Mouse (Mus musculus): ENCODE data around the gene Zfp146. TPM values are rescaled to one million over a fixed set of nuclear protein-coding genes. Genes with fewer than 3 reads are reported as not detected.
"Not testable (repeated sequence)": the region's sequence is repeated elsewhere in the genome, so short reads cannot be mapped to it uniquely, and the experiment has no call there.

Gene Zfp146
- polyA plus RNA-seq, 1 experiment from 2014 or later: 21.1 TPM

DNA sequence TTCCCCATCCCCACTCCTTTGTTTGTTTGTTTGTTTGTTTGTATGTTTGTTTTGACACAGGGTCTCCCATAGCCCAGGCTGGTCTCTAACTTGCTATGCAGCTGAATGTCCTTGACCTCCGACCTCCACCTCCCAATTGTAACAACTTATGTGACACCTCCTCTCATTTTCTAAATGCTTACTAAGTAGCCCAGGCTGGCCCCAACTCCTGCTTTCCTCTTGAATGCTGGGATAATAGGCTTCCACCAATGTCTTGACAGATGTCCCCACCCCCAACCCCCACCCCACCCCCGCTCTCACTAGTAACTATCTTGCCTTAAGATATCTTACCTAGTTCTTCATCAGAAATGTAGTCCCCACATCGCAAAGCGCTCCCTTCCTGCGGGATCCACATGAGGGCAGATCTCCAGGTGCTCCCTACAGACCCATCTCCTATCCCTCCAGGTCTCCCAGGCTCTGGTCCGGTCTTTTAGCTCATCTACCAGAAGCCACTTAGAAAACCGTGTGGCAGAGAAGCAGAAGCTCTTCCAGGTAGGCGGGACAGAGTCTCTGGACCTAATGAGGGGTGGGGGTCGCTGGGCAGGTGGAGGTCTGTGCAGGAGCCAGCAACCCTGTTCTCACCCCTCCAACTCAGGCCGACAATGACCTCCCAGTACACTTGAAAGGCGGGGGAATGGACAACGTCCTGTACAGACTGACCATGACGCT lies 15.2 kb upstream of the Zfp146 start:
- H3K4me1 ChIP-seq: peaks cover 13% of the 10 kb centered on the region
- DNase-seq (ENCODE audit: extremely low spot score, low spot score): no peak
- no peaks in the 10 kb centered on the region for H3K27me3 ChIP-seq (ENCODE audit: poor library complexity, severe bottlenecking)
- H3K9me3 ChIP-seq: no peaks in the 10 kb centered on the region
- H3K4me3 ChIP-seq: no peak overlapping the region; the same call in 1 of the 2 replicates
- no peak overlapping the region for H3K27ac ChIP-seq
- peaks cover 46% of the 10 kb centered on the region for H3K36me3 ChIP-seq (replicated peaks)
- 78% methylated on average over 13 of the region's 13 CpGs for WGBS

GRCm38 (mm10) chr7:30183879-30184289 lies 14.3 kb upstream of the Zfp146 start, which contains the start of gene Cox7a1:
Cox7a1 (plus strand) TSS chr7:30184144.
- Histone ChIP-seq H3K9me3 (no peaks in the 10 kb centered on the region), H3K36me3 (replicated peaks) (peaks cover 40% of the 10 kb centered on the region), H3K4me3 (peak within 1 kb of the TSS; percentile 40), H3K27me3 (ENCODE audit: poor library complexity, severe bottlenecking) (no peaks in the 10 kb centered on the region), H3K27ac (peak within 1 kb of the TSS; percentile 16; the same call in 1 of the 2 replicates), H3K4me1 (peaks cover 13% of the 10 kb centered on the region)
- under 1% methylated on average over 11 of the region's 11 CpGs for WGBS
- peak; percentile 78 for DNase-seq (ENCODE audit: extremely low spot score, low spot score)

DNA sequence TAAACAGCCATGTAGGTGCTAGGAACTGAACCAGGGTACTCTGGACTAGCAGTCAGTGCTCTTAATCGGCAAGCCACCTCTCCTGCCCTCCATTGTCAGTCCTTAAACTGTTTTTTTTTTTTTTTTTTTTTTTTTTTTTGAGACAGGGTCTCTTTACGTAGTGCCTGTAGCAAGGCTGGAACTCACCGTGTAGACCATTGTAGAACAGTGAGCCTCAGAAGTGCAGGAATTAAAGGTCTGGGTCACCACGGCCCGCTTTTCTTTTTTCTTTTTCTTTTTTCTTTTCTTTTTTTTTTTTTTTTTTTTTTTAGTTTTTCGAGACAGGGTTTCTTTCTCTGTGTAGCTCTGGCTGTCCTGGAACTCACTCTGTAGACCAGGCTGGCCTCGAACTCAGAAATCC lies 13.6 kb upstream of the Zfp146 start:
- H3K36me3 ChIP-seq (replicated peaks): peaks cover 40% of the 10 kb centered on the region
- 72% methylated on average over 7 of the region's 7 CpGs for WGBS

GRCm38 (mm10) chr7:30181929-30182328 lies 12.4 kb upstream of the Zfp146 start:
- not testable (repeated sequence) for H3K27ac ChIP-seq; DNase-seq (ENCODE audit: extremely low spot score, low spot score); H3K9me3 ChIP-seq; H3K4me3 ChIP-seq; H3K27me3 ChIP-seq (ENCODE audit: poor library complexity, severe bottlenecking)
- 94% methylated on average over 10 of the region's 10 CpGs for WGBS
- Histone ChIP-seq H3K4me1 (peaks cover 13% of the 10 kb centered on the region), H3K36me3 (replicated peaks) (peaks cover 38% of the 10 kb centered on the region)

More for the DNA sequence above, 13.6 kb upstream of the Zfp146 start:
- H3K4me1 ChIP-seq: peaks cover 13% of the 10 kb centered on the region
- H3K27ac ChIP-seq; H3K27me3 ChIP-seq (ENCODE audit: poor library complexity, severe bottlenecking); H3K9me3 ChIP-seq; H3K4me3 ChIP-seq; DNase-seq (ENCODE audit: extremely low spot score, low spot score): not testable (repeated sequence)

DNA sequence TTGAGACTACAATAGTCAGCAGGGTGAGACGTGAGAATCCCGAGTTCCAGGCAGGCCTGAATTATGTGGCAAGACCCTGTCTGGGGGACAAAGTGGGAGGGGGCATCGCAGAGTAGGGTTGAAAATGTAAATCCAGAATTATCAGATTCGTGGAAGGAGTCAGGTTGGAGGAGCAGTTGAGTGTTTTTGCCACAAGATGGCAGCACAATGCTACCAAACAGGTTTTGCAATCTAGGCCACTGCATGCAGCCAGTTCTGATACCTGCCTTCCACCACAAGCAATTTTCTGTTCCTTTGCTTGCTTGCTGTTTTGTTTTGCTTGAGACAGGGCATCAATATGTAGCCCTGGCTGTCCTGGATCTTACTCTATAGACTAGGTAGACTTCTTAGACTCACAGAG lies 11.8 kb upstream of the Zfp146 start:
- H3K27ac ChIP-seq: no peak overlapping the region
- H3K4me1 ChIP-seq: peaks cover 13% of the 10 kb centered on the region
- H3K9me3 ChIP-seq: no peaks in the 10 kb centered on the region
- WGBS: 5% methylated on average over 4 of the region's 4 CpGs
- H3K4me3 ChIP-seq: no peak overlapping the region
- H3K36me3 ChIP-seq (replicated peaks): peaks cover 38% of the 10 kb centered on the region
- DNase-seq (ENCODE audit: extremely low spot score, low spot score): peak; percentile 71
- no peaks in the 10 kb centered on the region for H3K27me3 ChIP-seq (ENCODE audit: poor library complexity, severe bottlenecking)

DNA sequence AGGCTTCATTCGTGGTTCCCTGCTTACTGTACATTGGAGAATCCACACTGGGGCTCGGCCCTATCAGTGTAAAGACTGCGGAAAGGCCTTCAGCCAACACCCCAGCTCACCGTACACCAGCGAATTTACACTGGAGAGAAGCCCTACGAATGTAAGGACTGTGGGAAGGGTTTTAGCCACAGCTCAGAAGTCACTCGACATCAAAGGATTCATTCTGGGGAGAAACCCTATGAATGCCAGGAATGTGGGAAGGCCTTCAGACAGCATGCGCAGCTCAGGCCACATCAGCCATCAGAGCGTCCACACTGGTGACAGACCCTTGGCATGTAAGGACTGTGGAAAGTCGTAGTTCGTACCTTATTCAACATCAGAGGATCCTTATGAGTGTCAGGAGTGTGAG lies 8.7 kb upstream of the Zfp146 start:
- 89% methylated on average over 11 of the region's 11 CpGs for whole genome bisulfite sequencing
- H3K4me1 ChIP-seq: no peaks in the 10 kb centered on the region
- H3K9me3 ChIP-seq: no peaks in the 10 kb centered on the region
- no peak for DNase-seq (ENCODE audit: extremely low spot score, low spot score)
- peaks cover 27% of the 10 kb centered on the region for H3K36me3 ChIP-seq (replicated peaks)
- H3K4me3 ChIP-seq: no peak overlapping the region
- no peaks in the 10 kb centered on the region for H3K27me3 ChIP-seq (ENCODE audit: poor library complexity, severe bottlenecking)
- no peak overlapping the region for H3K27ac ChIP-seq

DNA sequence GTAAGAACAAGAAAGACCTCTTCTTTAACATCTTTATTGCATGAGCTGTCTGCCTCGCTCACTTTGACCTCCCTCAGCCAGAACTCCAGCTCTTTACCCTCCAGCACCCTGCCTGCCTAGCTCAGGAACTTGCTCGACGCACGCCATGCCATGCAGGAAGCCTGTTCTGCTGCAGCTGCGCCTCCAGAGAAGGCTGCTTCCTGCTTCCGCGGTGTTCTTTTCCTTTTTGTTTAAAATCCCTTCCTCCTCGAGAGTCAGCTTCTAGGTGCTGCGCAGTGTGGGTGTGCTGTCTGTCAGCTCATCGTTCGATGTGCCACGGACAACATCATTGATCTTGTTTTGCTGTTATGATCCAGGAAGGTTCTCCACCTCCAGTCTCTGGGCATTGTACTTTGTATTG lies 6.9 kb upstream of the Zfp146 start:
- peaks cover 27% of the 10 kb centered on the region for H3K36me3 ChIP-seq (replicated peaks)
- no peaks in the 10 kb centered on the region for H3K27me3 ChIP-seq (ENCODE audit: poor library complexity, severe bottlenecking)
- H3K9me3 ChIP-seq: no peaks in the 10 kb centered on the region
- no peak overlapping the region for H3K27ac ChIP-seq
- H3K4me1 ChIP-seq: no peaks in the 10 kb centered on the region
- no peak overlapping the region for H3K4me3 ChIP-seq
- DNase-seq (ENCODE audit: extremely low spot score, low spot score): no peak
- 85% methylated on average over 12 of the region's 12 CpGs for WGBS

DNA sequence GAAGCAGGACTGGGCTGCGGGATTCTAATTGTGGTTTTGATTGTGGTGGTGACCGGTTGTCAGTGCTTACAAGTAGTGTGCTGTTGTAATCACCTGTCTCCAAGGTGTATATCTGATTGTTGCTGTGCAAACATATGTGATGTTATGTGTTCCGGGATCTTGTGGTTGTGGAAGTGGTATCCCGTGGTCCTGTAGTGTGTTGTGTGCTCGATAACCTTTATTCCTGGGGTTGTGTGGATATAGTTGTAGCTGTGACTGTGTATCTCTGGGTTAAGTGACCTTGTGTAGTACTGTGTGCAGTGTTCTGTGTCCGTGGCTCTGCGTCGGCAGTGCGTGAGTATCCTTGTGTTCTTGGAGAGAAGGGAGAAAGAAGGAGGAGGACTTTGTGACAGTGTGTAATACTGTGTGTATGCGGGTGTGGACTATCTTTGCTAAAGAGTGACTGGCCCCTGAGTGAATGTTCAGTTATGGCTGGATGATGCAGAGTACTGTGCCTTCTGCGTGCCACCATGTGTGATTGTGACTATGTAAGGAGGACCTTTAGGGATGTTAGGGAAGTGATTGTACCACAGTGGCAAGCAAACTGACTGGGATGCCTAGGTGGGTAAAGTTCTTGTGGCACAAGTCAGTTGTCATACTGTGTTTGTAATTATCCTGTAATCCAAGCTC lies 867 bp upstream of the Zfp146 start:
- peak overlapping the region; percentile 79 for H3K4me3 ChIP-seq
- H3K4me1 ChIP-seq: peaks cover 12% of the 10 kb centered on the region
- peak overlapping the region; percentile 98 for H3K27ac ChIP-seq
- DNase-seq (ENCODE audit: extremely low spot score, low spot score): no peak
- H3K27me3 ChIP-seq (ENCODE audit: poor library complexity, severe bottlenecking): no peaks in the 10 kb centered on the region
- peaks cover 31% of the 10 kb centered on the region for H3K36me3 ChIP-seq (replicated peaks)
- peaks cover 31% of the 10 kb centered on the region for H3K9me3 ChIP-seq
- 29% methylated on average over 11 of the region's 11 CpGs for WGBS

- Histone ChIP-seq H3K4me1 (peaks cover 12% of the 10 kb centered on the region), H3K9me3 (peaks cover 45% of the 10 kb centered on the region), H3K27ac (peak overlapping the region; percentile 98), H3K4me3 (peak overlapping the region; percentile 79), H3K36me3 (replicated peaks) (peaks cover 44% of the 10 kb centered on the region), H3K27me3 (ENCODE audit: poor library complexity, severe bottlenecking) (no peaks in the 10 kb centered on the region)
- 5% methylated on average over 21 of the region's 21 CpGs for WGBS
- no peak for DNase-seq (ENCODE audit: extremely low spot score, low spot score)
Measured at GRCm38 (mm10) chr7:30168914-30169582, 502 bp downstream of the Zfp146 start.

GRCm38 (mm10) chr7:30164745-30165144 lies 4.8 kb downstream of the Zfp146 start:
- Histone ChIP-seq H3K36me3 (replicated peaks) (peaks cover 87% of the 10 kb centered on the region), H3K9me3 (peaks cover 88% of the 10 kb centered on the region), H3K27me3 (ENCODE audit: poor library complexity, severe bottlenecking) (no peaks in the 10 kb centered on the region), H3K4me1 (no peaks in the 10 kb centered on the region), H3K4me3 (no peak overlapping the region; the same call in 1 of the 2 replicates), H3K27ac (no peak overlapping the region)
- 97% methylated on average over 2 of the region's 2 CpGs for WGBS
- DNase-seq (ENCODE audit: extremely low spot score, low spot score): no peak

GRCm38 (mm10) chr7:30163113-30163512 lies 6.4 kb downstream of the Zfp146 start:
- Histone ChIP-seq H3K9me3 (peaks cover 100% of the 10 kb centered on the region), H3K4me3 (no peak overlapping the region), H3K27ac (no peak overlapping the region), H3K36me3 (replicated peaks) (peaks cover 100% of the 10 kb centered on the region), H3K4me1 (no peaks in the 10 kb centered on the region), H3K27me3 (ENCODE audit: poor library complexity, severe bottlenecking) (no peaks in the 10 kb centered on the region)
- WGBS: 97% methylated on average over 5 of the region's 5 CpGs
- no peak for DNase-seq (ENCODE audit: extremely low spot score, low spot score)

DNA sequence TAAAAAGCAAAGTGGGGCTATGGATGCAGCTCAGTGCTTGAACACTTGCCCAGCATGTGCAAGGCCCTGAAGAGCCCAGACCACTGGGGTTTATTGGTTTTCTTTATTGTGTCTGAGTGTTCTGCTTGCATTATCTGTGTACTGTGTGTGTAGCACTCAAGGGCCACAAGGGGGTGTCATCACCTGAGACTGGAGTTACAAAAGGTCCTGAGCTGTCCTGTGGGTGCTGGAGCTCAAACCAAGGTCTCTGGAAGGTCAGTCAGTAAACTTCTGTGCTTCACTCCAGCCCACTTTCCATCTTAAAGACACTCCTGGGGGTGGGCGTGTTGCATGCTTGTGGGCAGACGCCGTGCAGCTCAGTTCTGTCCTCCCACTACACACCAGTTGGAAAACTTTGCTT lies 14.0 kb downstream of the Zfp146 start:
- WGBS: 97% methylated on average over 3 of the region's 3 CpGs
- no peaks in the 10 kb centered on the region for H3K4me1 ChIP-seq
- no peak for DNase-seq (ENCODE audit: extremely low spot score, low spot score)
- H3K27ac ChIP-seq: no peak overlapping the region
- H3K4me3 ChIP-seq: no peak overlapping the region
- peaks cover 100% of the 10 kb centered on the region for H3K9me3 ChIP-seq
- peaks cover 99% of the 10 kb centered on the region for H3K36me3 ChIP-seq (replicated peaks)
- no peaks in the 10 kb centered on the region for H3K27me3 ChIP-seq (ENCODE audit: poor library complexity, severe bottlenecking)

- Histone ChIP-seq H3K27me3 (ENCODE audit: poor library complexity, severe bottlenecking) (no peaks in the 10 kb centered on the region), H3K9me3 (peaks cover 100% of the 10 kb centered on the region), H3K4me3 (no peak overlapping the region), H3K36me3 (replicated peaks) (peaks cover 99% of the 10 kb centered on the region), H3K27ac (no peak overlapping the region), H3K4me1 (no peaks in the 10 kb centered on the region)
- DNase-seq (ENCODE audit: extremely low spot score, low spot score): no peak
- WGBS: 84% methylated on average over 1 of the region's 1 CpGs
Measured at GRCm38 (mm10) chr7:30154040-30154439, 15.5 kb downstream of the Zfp146 start.
